Mouse (Mus musculus): ENCODE results near the gene Trim50. TPM values are rescaled to one million over a fixed set of nuclear protein-coding genes. Genes with fewer than 3 reads are reported as not detected.

The Trim50 gene
- total and polyA plus RNA-seq, 2 experiments = not detected

- TF ChIP-seq POLR2A (IDR thresholded peaks at IDR 0.05; ENCODE audit: extremely low read depth, insufficient read depth, low read length) (no peak), CTCF (IDR thresholded peaks at IDR 0.05; ENCODE audit: low read depth, low read length) (no peak)
- Histone ChIP-seq H3K9ac (ENCODE audit: low read depth, low read length) (no peak overlapping the region), H3K79me2 (ENCODE audit: control insufficient read depth, insufficient read depth, low read length) (no peaks in the 10 kb centered on the region), H3K4me3 (ENCODE audit: insufficient read depth, low read depth, low read length) (no peak overlapping the region), H3K27ac (replicated peaks; ENCODE audit: insufficient read depth, low read depth, low read length) (no peak overlapping the region), H3K4me1 (ENCODE audit: control insufficient read depth, insufficient read depth, low read length) (peaks cover 12% of the 10 kb centered on the region; the same call in 1 of the 2 replicates), H3K27me3 (ENCODE audit: control insufficient read depth, insufficient read depth, low read length) (no peaks in the 10 kb centered on the region), H3K36me3 (ENCODE audit: control insufficient read depth, insufficient read depth, low read length) (no peaks in the 10 kb centered on the region)
- no peak for DNase-seq (ENCODE audit: extremely low read depth, low read depth, low spot score)
- WGBS = 12% methylated on average over 6 of the region's 6 CpGs
These were observed 46.3 kb downstream of the Trim50 start for GRCm38 (mm10) chr5:135399382-135399781.

- Histone ChIP-seq H3K4me1 (ENCODE audit: control insufficient read depth, insufficient read depth, low read length) (peaks cover 8% of the 10 kb centered on the region; the same call in 1 of the 2 replicates), H3K4me3 (ENCODE audit: insufficient read depth, low read depth, low read length) (no peak overlapping the region), H3K79me2 (ENCODE audit: control insufficient read depth, insufficient read depth, low read length) (no peaks in the 10 kb centered on the region), H3K27me3 (ENCODE audit: control insufficient read depth, insufficient read depth, low read length) (no peaks in the 10 kb centered on the region), H3K36me3 (ENCODE audit: control insufficient read depth, insufficient read depth, low read length) (no peaks in the 10 kb centered on the region), H3K27ac (replicated peaks; ENCODE audit: insufficient read depth, low read depth, low read length) (no peak overlapping the region), H3K9ac (ENCODE audit: low read depth, low read length) (no peak overlapping the region)
- TF ChIP-seq CTCF (IDR thresholded peaks at IDR 0.05; ENCODE audit: low read depth, low read length) = peak; percentile 91
- no peak for TF ChIP-seq POLR2A (IDR thresholded peaks at IDR 0.05; ENCODE audit: extremely low read depth, insufficient read depth, low read length)
- peak; percentile 71 for DNase-seq (ENCODE audit: extremely low read depth, low read depth, low spot score)
- WGBS = 9% methylated on average over 2 of the region's 2 CpGs
These were observed 47.1 kb downstream of the Trim50 start for GRCm38 (mm10) chr5:135400244-135400643.

- no peak overlapping the region for H3K27ac ChIP-seq (replicated peaks; ENCODE audit: insufficient read depth, low read depth, low read length)
- H3K79me2 ChIP-seq (ENCODE audit: control insufficient read depth, insufficient read depth, low read length) = no peaks in the 10 kb centered on the region
- 64% methylated on average over 20 of the region's 20 CpGs for WGBS
- H3K27me3 ChIP-seq (ENCODE audit: control insufficient read depth, insufficient read depth, low read length) = no peaks in the 10 kb centered on the region
- no peaks in the 10 kb centered on the region for H3K36me3 ChIP-seq (ENCODE audit: control insufficient read depth, insufficient read depth, low read length)
- H3K9ac ChIP-seq (ENCODE audit: low read depth, low read length) = no peak overlapping the region
- no peak for DNase-seq (ENCODE audit: extremely low read depth, low read depth, low spot score)
- TF ChIP-seq CTCF (IDR thresholded peaks at IDR 0.05; ENCODE audit: low read depth, low read length) = no peak
- TF ChIP-seq POLR2A (IDR thresholded peaks at IDR 0.05; ENCODE audit: extremely low read depth, insufficient read depth, low read length) = no peak
- H3K4me1 ChIP-seq (ENCODE audit: control insufficient read depth, insufficient read depth, low read length) = peaks cover 3% of the 10 kb centered on the region; the same call in 1 of the 2 replicates
- H3K4me3 ChIP-seq (ENCODE audit: insufficient read depth, low read depth, low read length) = no peak overlapping the region
These were observed 51.5 kb downstream of the Trim50 start for GRCm38 (mm10) chr5:135404623-135405022.

- no peak overlapping the region for H3K27ac ChIP-seq (replicated peaks; ENCODE audit: insufficient read depth, low read depth, low read length)
- no peaks in the 10 kb centered on the region for H3K79me2 ChIP-seq (ENCODE audit: control insufficient read depth, insufficient read depth, low read length)
- H3K9ac ChIP-seq (ENCODE audit: low read depth, low read length) = no peak overlapping the region
- no peak for TF ChIP-seq CTCF (IDR thresholded peaks at IDR 0.05; ENCODE audit: low read depth, low read length)
- TF ChIP-seq POLR2A (IDR thresholded peaks at IDR 0.05; ENCODE audit: extremely low read depth, insufficient read depth, low read length) = no peak
- no peaks in the 10 kb centered on the region for H3K36me3 ChIP-seq (ENCODE audit: control insufficient read depth, insufficient read depth, low read length)
- H3K4me3 ChIP-seq (ENCODE audit: insufficient read depth, low read depth, low read length) = no peak overlapping the region
- no peaks in the 10 kb centered on the region for H3K4me1 ChIP-seq (ENCODE audit: control insufficient read depth, insufficient read depth, low read length)
- H3K27me3 ChIP-seq (ENCODE audit: control insufficient read depth, insufficient read depth, low read length) = no peaks in the 10 kb centered on the region
- DNase-seq (ENCODE audit: extremely low read depth, low read depth, low spot score) = no peak
- WGBS = 56% methylated on average over 9 of the region's 9 CpGs
These were observed 52.3 kb downstream of the Trim50 start for GRCm38 (mm10) chr5:135405437-135405836.

GRCm38 (mm10) chr5:135408114-135408513 lies 55.0 kb downstream of the Trim50 start:
- no peaks in the 10 kb centered on the region for H3K27me3 ChIP-seq (ENCODE audit: control insufficient read depth, insufficient read depth, low read length)
- no peak for DNase-seq (ENCODE audit: extremely low read depth, low read depth, low spot score)
- no peak overlapping the region for H3K27ac ChIP-seq (replicated peaks; ENCODE audit: insufficient read depth, low read depth, low read length)
- H3K79me2 ChIP-seq (ENCODE audit: control insufficient read depth, insufficient read depth, low read length) = no peaks in the 10 kb centered on the region
- H3K36me3 ChIP-seq (ENCODE audit: control insufficient read depth, insufficient read depth, low read length) = no peaks in the 10 kb centered on the region
- H3K4me1 ChIP-seq (ENCODE audit: control insufficient read depth, insufficient read depth, low read length) = no peaks in the 10 kb centered on the region
- 83% methylated on average over 4 of the region's 4 CpGs for WGBS
- H3K9ac ChIP-seq (ENCODE audit: low read depth, low read length) = no peak overlapping the region
- TF ChIP-seq CTCF (IDR thresholded peaks at IDR 0.05; ENCODE audit: low read depth, low read length) (no peak), POLR2A (IDR thresholded peaks at IDR 0.05; ENCODE audit: extremely low read depth, insufficient read depth, low read length) (no peak)
- H3K4me3 ChIP-seq (ENCODE audit: insufficient read depth, low read depth, low read length) = no peak overlapping the region

- Histone ChIP-seq H3K27me3 (ENCODE audit: control insufficient read depth, insufficient read depth, low read length) (no peaks in the 10 kb centered on the region), H3K9ac (ENCODE audit: low read depth, low read length) (no peak overlapping the region), H3K79me2 (ENCODE audit: control insufficient read depth, insufficient read depth, low read length) (no peaks in the 10 kb centered on the region), H3K27ac (replicated peaks; ENCODE audit: insufficient read depth, low read depth, low read length) (no peak overlapping the region), H3K4me1 (ENCODE audit: control insufficient read depth, insufficient read depth, low read length) (no peaks in the 10 kb centered on the region), H3K4me3 (ENCODE audit: insufficient read depth, low read depth, low read length) (no peak overlapping the region), H3K36me3 (ENCODE audit: control insufficient read depth, insufficient read depth, low read length) (no peaks in the 10 kb centered on the region)
- no peak for DNase-seq (ENCODE audit: extremely low read depth, low read depth, low spot score)
- TF ChIP-seq CTCF (IDR thresholded peaks at IDR 0.05; ENCODE audit: low read depth, low read length) (no peak), POLR2A (IDR thresholded peaks at IDR 0.05; ENCODE audit: extremely low read depth, insufficient read depth, low read length) (no peak)
- WGBS = 86% methylated on average over 9 of the region's 9 CpGs
These were observed 57.2 kb downstream of the Trim50 start for GRCm38 (mm10) chr5:135410266-135410665.

Other genes starting within 250 kb of the Trim50 start
- 5.8 and 8.0 TPM in 2 replicates for gene Tbl2, start 203.6 kb upstream of the Trim50 start, total RNA-seq (2014; rRNA removed)
- 9.6 and 10.1 TPM in 2 replicates for gene Tbl2, start 203.6 kb upstream of the Trim50 start, polyA plus RNA-seq (2012; rRNA removed)
- 10.5 and 11.9 TPM in 2 replicates for gene Bcl7b, start 185.0 kb upstream of the Trim50 start, total RNA-seq (2014; rRNA removed)
- gene Bcl7b, start 185.0 kb upstream of the Trim50 start, polyA plus RNA-seq (2012; rRNA removed) = 17.6 and 20.2 TPM in 2 replicates
- 26.9 and 27.5 TPM in 2 replicates for gene Baz1b, start 166.0 kb upstream of the Trim50 start, total RNA-seq (2014; rRNA removed)
- gene Baz1b, start 166.0 kb upstream of the Trim50 start, polyA plus RNA-seq (2012; rRNA removed) = 8.8 and 11.9 TPM in 2 replicates
- not detected in 2 replicates for gene Fzd9, start 102.1 kb upstream of the Trim50 start, total RNA-seq (2014; rRNA removed)
- gene Fzd9, start 102.1 kb upstream of the Trim50 start, polyA plus RNA-seq (2012; rRNA removed) = 0.05 and 0.07 TPM in 2 replicates
- gene Fkbp6, start 3.3 kb upstream of the Trim50 start, total RNA-seq (2014; rRNA removed) = not detected in 2 replicates
- not detected in 2 replicates for gene Fkbp6, start 3.3 kb upstream of the Trim50 start, polyA plus RNA-seq (2012; rRNA removed)
- 7.7 and 10.7 TPM in 2 replicates for gene Nsun5, start 16.7 kb downstream of the Trim50 start, total RNA-seq (2014; rRNA removed)
- 16.4 and 23.7 TPM in 2 replicates for gene Nsun5, start 16.7 kb downstream of the Trim50 start, polyA plus RNA-seq (2012; rRNA removed)
- 0.92 and 2.0 TPM in 2 replicates for gene Pom121, start 41.3 kb downstream of the Trim50 start, total RNA-seq (2014; rRNA removed)
- 5.7 and 6.0 TPM in 2 replicates for gene Pom121, start 41.3 kb downstream of the Trim50 start, polyA plus RNA-seq (2012; rRNA removed)
- gene Hip1, start 191.8 kb downstream of the Trim50 start, total RNA-seq (2014; rRNA removed) = 3.2 and 6.5 TPM in 2 replicates
- 2.2 and 3.1 TPM in 2 replicates for gene Hip1, start 191.8 kb downstream of the Trim50 start, polyA plus RNA-seq (2012; rRNA removed)
- gene Ccl26, start 210.3 kb downstream of the Trim50 start, total RNA-seq (2014; rRNA removed) = not detected in 2 replicates
- not detected in 2 replicates for gene Ccl26, start 210.3 kb downstream of the Trim50 start, polyA plus RNA-seq (2012; rRNA removed)
- gene Ccl24, start 219.8 kb downstream of the Trim50 start, total RNA-seq (2014; rRNA removed) = 3.7 and 8.2 TPM in 2 replicates
- 1.8 and 5.3 TPM in 2 replicates for gene Ccl24, start 219.8 kb downstream of the Trim50 start, polyA plus RNA-seq (2012; rRNA removed)